In the genomic region with DNA sequence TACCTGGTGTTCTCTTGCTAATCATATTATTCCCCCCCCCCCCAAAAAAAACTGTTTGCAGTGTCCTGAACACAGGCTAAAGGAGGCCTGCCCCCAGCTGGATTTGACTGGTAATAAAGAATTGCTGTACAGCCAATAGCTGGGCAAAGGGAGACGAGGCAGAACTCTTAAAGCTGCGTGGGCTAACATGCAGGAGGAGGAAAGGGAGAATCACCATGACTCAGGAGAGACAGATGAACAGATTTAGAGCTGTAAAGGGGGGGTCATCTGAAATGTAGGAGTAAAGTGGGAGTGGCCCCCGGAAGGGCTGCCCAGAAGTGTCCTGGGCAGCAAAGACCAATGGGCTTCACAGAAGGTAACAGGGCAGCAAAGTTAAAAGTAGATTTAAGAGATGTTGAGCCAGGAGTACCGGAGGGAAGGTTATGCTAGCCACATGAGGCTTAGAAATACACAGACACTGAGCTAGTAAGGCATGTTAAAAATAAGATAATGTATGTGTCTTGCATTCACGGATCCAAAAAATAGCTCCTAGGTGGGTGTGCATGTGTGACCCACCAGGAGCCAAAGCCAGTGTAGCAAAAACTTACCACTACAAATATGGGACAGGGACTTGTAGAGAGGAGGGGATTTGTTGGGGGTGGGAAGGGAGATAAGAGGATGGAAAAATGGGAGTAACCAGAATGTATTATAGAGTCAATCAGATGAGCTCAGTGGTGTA, we compare ENCODE assay signal across 30 mouse cellular contexts. TPM values are rescaled to one million over a fixed set of nuclear protein-coding genes. Genes with fewer than 3 reads are reported as not detected.
DNase-seq lines count a peak whose midpoint lies in the region; ATAC-seq and TF ChIP-seq lines count a peak whose summit lies in the region.
"Had no signal": no experiment of that assay in that cellular context is flagged by ENCODE, and none has a peak within 500 bp of the region (broad histone marks: within the 10 kb centered on the region; RNA-seq: fewer than 3 reads in every experiment).

No protein-coding gene starts in this region.

- intact Hi-C loops in left cerebral cortex, postnatal 10 days (cut with DNase I): loop anchor here (5.0 kb wide), 1 partner anchor 41 kb away; the partner anchor contains the start of gene Dennd5b
- intact Hi-C loops in left cerebral cortex, adult 2 months (cut with DNase I): loop anchor here (2.0 kb wide), 1 partner anchor 40 kb away; the partner anchor contains the start of gene Dennd5b

- no peak for TF ChIP-seq POLR2A in cortical plate, adult 2 months (IDR thresholded peaks at IDR 0.05; ENCODE audit: extremely low read depth, insufficient read depth, low read length)

- peak; percentile 38 to 50 for DNase-seq in left cerebral cortex, adult 18-20 months (ENCODE audit: low spot score in 2 of 2)
- DNase-seq in left cerebral cortex, postnatal 10 days (ENCODE audit: extremely low spot score in 1 of 2, low spot score in 2 of 2): no peak
- peak in 1 of 2 experiments; percentile 34 for DNase-seq in left cerebral cortex, adult 2 months (ENCODE audit: extremely low spot score in 1 of 2, low spot score in 2 of 2)
- DNase-seq in right cerebral cortex, postnatal 25 days: peak; percentile 36
- no peak for DNase-seq in hindbrain, embryonic 10.5 days (ENCODE audit: low spot score)
- no peak for DNase-seq in lung, postnatal 25 days (ENCODE audit: low spot score)
- DNase-seq: adrenal gland, postnatal 10 days; cerebellum, adult 11 months; cerebellum, adult 9-10 months; cerebellum, postnatal 36 days; embryo, embryonic 11 days; gastrocnemius, postnatal 14 days; heart, postnatal 36 days; kidney, adult 9 months; kidney, postnatal 25 days; lung, postnatal 36 days had no signal

- peaks cover 5% of the 10 kb centered on the region for H3K4me1 ChIP-seq in cortical plate, adult 2 months (ENCODE audit: control insufficient read depth, insufficient read depth, low read length)
- no peaks in the 10 kb centered on the region for H3K4me1 ChIP-seq in hindbrain, embryonic 10.5 days (replicated peaks)
- H3K4me1 ChIP-seq: embryonic facial prominence, embryonic 12.5 days; forebrain, embryonic 10.5 days; forebrain, embryonic 15.5 days; limb, embryonic 12.5 days; lung, embryonic 15.5 days; midbrain, embryonic 12.5 days; neural tube, embryonic 12.5 days had no signal

- peak overlapping the region; percentile 71 for H3K27ac ChIP-seq in cortical plate, adult 2 months (ENCODE audit: insufficient read depth, low read length)
- H3K27ac ChIP-seq in left cerebral cortex, adult 2 months: peak overlapping the region; percentile 59; the same call in 1 of the 2 replicates
- H3K27ac ChIP-seq in hindbrain, embryonic 10.5 days: no peak overlapping the region
- H3K27ac ChIP-seq: embryonic facial prominence, embryonic 12.5 days; forebrain, embryonic 10.5 days; forebrain, embryonic 15.5 days; hindbrain, embryonic 13.5 days; limb, embryonic 12.5 days; lung, embryonic 15.5 days; midbrain, embryonic 12.5 days; neural tube, embryonic 12.5 days had no signal

- no peaks in the 10 kb centered on the region for H3K27me3 ChIP-seq in hindbrain, embryonic 10.5 days (ENCODE audit: insufficient read depth, poor library complexity, severe bottlenecking)
- H3K27me3 ChIP-seq: embryonic facial prominence, embryonic 12.5 days; forebrain, embryonic 15.5 days; hindbrain, embryonic 13.5 days; limb, embryonic 12.5 days; lung, embryonic 15.5 days; midbrain, embryonic 12.5 days; neural tube, embryonic 12.5 days; Patski had no signal

- H3K4me3 ChIP-seq in cortical plate, adult 2 months (ENCODE audit: insufficient read depth, low read length): no peak overlapping the region
- no peak overlapping the region for H3K4me3 ChIP-seq in left cerebral cortex, adult 2 months
- H3K4me3 ChIP-seq in hindbrain, embryonic 10.5 days: no peak overlapping the region
- H3K4me3 ChIP-seq: embryonic facial prominence, embryonic 12.5 days; forebrain, embryonic 10.5 days; forebrain, embryonic 15.5 days; hindbrain, embryonic 13.5 days; limb, embryonic 12.5 days; lung, embryonic 15.5 days; midbrain, embryonic 12.5 days; myocyte; neural tube, embryonic 12.5 days had no signal

- H3K9me3 ChIP-seq in hindbrain, embryonic 10.5 days: no peaks in the 10 kb centered on the region
- H3K9me3 ChIP-seq: embryonic facial prominence, embryonic 12.5 days; forebrain, embryonic 10.5 days; forebrain, embryonic 15.5 days; G1E; hindbrain, embryonic 13.5 days; limb, embryonic 12.5 days; lung, embryonic 15.5 days; midbrain, embryonic 12.5 days; neural tube, embryonic 12.5 days had no signal

- WGBS in hindbrain, embryonic 10.5 days: 88% methylated on average over 5 of the region's 5 CpGs

- no peak for ATAC-seq in CD4-positive, CD25-positive, alpha-beta regulatory T cell, adult 4 months
- ATAC-seq: forebrain, embryonic 15.5 days; intestine, postnatal 0 days; Patski had no signal

- peaks cover 22% of the 10 kb centered on the region for H3K36me3 ChIP-seq in hindbrain, embryonic 10.5 days
- H3K36me3 ChIP-seq: embryonic facial prominence, embryonic 12.5 days; forebrain, embryonic 15.5 days; G1E; hindbrain, embryonic 13.5 days; limb, embryonic 12.5 days; lung, embryonic 15.5 days; midbrain, embryonic 12.5 days; neural tube, embryonic 12.5 days had no signal

- no peak for TF ChIP-seq CTCF in cortical plate, adult 2 months (IDR thresholded peaks at IDR 0.05; ENCODE audit: extremely low read depth, insufficient read depth, low read length)
- TF ChIP-seq CTCF in left cerebral cortex, adult 2 months (IDR thresholded peaks at IDR 0.05): no peak; the same call in 1 of the 2 replicates

RNA-seq across cellular contexts. Expression of gene Dennd5b, which starts 40.7 kb away (rescaled TPM):
- 10 to 100 TPM; 61.8 to 62.2 TPM for total RNA-seq in left cerebral cortex, adult 18-20 months (2021)
- total RNA-seq in left cerebral cortex, postnatal 10 days (2021): 10 to 100 TPM; 45.6 to 48.6 TPM
- polyA plus RNA-seq in cortical plate, adult 2 months (2012; rRNA removed): 20.4 and 20.6 TPM in 2 replicates
- total RNA-seq in left cerebral cortex, adult 2 months (2021): 10 to 100 TPM; 67.8 to 73.1 TPM
- polyA plus RNA-seq in hindbrain, embryonic 10.5 days (2016; fragmentation: Nextera tagmentation; extraction: Ambion mirVana): 10.5 and 11.0 TPM in 2 replicates
- under 1 TPM; 0.22 to 0.29 TPM for polyA plus RNA-seq in CD4-positive, CD25-positive, alpha-beta regulatory T cell, adult 4 months (2017; shearing (Covaris generic))
- polyA plus RNA-seq: G1E had no signal

Comparison
In these comparisons a context has a peak if more than half of its experiments do, and no peak if none do; other contexts are left out.
1. DNase-seq: peak in left cerebral cortex, adult 18-20 months (2 of 2) and right cerebral cortex, postnatal 25 days (single experiment); none in left cerebral cortex, postnatal 10 days (0 of 2), hindbrain, embryonic 10.5 days (single experiment) and lung, postnatal 25 days (single experiment).